Mouse (Mus musculus): ENCODE measurements around the gene Hoxd11.

The Hoxd11 gene

DNA sequence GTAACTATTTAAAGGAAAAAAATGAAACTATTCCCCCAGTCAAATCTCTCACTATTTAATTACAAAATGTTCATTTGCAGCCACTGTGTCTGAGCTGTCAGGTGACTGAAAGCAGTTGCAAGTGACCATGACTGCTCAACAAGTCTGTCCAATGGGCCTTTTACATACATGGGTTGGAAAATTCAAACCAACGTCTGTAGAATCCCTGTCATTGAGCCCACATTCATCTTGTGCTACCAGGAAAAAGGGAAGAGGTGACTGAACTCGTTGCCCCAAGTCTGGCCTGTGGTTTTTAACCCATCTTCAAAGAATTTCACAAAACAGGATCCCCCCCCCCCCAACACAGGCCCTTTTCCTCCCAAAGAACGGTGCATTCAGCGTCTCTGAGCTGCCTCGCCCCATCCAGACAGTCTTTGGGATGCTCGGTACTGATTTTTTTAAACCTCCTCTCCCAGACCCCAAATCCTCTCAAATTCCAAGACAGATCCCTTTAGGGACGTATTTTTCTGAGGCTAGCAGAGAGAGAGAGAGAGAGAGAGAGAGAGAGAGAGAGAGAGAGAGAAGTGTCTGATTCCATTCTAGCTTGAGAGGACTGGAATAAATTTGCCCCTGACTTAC, 16.6 kb downstream of the Hoxd11 start:
- DNase-seq (ENCODE audit: inconsistent ontology term) = no peak

DNA sequence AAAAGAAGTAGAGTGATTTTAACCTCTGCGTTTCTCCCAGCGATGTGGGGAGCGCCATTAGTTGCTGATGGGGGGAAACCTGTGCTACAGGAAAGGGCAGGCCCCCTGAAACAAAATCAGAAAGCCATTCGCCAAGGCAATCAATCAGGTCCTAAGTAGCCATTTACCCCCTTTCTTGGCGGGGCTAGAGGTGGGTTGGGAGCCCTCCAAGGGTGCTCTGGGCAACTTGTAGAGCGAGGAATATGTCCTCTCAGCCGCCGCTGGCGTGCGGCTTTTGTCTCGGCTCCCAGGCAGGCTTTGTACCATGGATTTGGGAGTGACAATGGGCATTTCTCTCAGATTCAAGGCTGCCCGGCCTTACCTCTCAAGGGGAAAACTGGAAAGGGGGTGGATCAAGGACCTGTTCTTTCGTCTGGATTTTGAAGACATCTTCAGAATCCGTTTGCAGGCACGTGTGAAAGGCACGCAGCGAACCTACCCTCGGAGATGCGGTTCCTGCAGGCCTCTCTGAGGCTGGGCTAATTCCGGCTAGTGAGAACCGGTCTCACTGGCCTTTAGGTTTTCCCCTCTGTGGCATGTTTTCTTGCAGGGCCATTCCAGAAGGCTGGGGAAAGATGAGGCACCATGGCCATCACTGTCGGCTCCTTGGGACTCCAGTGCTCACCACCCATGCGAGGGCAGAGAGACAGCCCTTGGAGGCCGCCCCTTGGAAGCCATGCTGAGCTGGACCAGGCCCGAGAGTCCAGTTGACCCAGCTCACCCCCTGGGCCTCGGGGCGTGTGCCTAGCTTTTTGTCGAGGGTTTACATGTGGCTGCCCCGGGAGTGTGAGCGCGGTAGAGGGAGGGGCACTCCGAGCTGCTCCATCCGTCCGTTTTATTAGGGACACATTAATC, 17.3 kb downstream of the Hoxd11 start:
- no peak for DNase-seq (ENCODE audit: inconsistent ontology term)

DNA sequence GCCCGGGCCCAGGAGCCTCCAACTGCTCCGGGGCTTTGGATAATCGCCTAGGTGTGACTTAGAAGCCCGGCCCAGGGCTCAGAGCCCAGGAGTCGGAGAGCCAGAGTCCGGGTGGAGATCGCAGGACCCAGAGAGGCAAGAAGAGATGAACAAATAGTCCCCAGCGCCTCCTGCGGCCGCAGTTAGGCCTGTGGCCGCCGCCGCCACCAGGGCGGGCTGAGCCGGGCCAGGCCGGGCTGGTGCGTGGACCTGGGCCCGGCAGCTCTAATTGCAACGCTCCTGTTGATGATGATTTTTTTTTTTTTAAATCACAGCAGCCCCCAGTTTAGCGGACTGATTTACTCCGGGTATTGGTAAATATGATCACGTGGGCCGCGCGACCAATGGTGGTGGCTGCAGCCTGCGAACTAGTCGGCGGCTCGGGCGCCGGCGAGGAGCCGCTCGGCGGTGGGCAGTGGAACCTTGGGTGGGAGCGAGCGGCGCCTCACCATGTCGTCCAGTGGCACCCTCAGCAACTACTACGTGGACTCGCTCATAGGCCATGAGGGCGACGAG, 18.3 kb downstream of the Hoxd11 start, which contains the start of gene Hoxd9:
Gene Hoxd9, plus strand, starts transcription at position 161 of the 555 bp plus-strand sequence.
- no peak for DNase-seq (ENCODE audit: inconsistent ontology term)

DNA sequence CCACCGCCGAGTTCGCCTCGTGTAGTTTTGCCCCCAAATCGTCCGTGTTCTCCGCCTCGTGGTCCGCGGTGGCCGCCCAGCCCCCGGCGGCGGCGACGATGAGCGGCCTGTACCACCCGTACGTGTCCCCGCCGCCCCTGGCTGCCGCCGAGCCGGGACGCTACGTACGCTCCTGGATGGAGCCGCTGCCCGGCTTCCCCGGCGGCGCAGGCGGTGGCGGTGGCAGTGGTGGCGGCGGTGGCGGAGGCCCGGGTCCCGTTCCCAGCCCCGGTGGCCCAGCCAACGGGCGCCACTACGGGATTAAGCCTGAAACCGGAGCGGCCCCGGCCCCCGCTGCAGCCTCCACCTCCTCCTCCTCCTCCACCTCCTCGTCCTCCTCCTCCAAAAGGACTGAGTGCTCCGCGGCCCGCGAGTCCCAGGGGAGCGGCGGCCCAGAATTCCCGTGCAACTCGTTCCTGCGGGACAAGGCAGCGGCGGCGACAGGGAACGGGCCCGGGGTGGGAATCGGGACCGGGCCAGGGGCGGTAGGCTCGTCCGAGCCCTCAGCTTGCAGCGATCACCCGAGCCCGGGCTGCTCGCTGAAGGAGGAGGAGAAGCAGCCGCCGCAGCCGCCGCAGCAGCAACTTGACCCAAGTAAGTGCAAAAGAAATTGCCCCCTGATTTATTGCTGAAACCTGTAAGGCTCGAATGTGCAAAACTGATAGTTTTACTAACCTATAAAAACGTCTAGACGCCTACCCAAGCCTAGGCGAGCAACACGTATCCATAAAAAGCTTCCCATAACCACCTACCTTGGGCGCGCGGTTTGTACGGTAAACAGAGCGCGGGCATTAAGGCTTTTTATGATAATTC, 19.1 kb downstream of the Hoxd11 start:
- DNase-seq (ENCODE audit: inconsistent ontology term) = no peak

DNA sequence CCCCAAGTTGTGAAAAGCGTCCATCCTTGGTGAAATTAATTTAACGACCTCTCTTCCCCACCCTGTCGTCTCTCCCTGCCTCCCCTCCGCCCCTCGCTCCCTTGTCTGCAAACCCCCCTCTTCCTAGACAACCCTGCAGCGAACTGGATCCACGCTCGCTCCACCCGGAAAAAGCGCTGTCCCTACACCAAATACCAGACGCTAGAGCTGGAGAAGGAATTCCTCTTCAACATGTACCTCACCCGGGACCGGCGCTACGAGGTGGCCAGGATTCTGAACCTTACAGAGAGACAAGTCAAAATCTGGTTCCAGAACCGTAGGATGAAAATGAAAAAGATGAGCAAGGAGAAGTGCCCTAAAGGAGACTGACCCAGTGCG, 19.7 kb downstream of the Hoxd11 start:
- no peak for DNase-seq (ENCODE audit: inconsistent ontology term)

DNA sequence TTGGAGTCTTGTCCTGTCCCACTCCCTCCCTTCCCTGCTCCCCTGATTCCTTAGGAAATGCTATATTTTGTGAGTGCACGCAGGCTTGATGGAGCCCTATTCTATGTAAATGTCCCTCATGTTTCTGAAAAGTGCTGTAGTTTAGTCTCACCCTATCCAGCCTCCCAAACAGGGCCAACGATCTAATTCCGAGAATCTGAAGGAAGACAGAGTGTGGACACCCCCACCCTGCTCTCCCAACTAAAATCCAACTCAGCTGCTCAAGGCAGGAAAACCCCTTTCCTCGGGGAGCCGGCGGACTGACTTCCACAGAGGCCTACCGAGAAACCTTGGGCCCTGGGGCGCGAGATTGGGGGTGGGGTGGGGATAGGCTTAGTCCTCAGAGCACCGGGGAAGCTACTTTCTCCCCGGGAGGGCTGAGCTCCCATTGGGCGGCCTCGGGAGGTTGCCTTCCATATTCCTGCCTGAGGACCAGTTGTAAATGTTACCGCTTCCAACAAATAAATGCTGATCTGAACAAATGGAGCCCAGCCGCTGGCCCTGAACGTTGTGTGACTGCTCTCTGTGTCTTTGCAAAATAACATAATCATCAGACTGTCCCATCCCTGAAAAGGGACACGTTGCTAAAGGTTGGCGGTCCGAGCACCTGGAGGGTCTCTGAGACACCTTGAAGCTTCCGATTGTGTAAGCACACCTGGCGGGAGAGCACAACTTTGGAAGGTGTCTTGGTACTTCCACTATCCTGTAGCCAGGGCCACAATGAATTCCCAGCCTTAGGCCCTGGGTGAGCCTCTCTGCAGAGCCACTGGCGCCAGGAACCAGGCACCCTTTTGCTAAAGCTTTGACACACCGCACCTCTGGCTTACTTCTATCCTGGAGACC, 20.5 kb downstream of the Hoxd11 start:
- no peak for DNase-seq (ENCODE audit: inconsistent ontology term)

DNA sequence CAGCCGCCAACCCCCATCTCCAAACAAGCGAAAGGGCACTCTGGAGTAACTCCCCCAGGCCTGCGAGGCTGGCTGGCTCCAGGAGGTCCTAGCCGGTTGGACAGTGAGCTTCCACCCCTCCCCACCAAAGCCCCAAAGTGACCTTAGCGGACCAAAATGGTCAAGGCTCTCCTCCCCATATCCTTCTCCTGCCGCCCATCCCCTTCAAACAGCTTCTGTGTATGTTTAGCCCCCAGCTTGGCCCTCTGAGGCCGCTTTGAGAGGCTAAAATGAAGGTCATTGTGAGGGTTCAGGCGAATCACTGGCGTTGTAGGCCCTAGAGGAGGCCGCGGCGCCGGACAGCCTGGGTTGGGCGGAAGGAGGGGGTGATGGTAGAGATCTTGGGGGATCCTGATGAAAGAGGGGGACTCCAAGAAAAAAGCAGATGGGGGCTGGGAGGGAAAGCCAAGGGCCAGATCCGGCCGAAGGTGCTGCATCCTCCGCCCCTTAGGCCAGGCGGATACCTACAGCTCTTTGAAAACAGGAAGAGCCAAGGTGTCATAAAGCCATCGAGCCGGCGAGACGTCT, 21.3 kb downstream of the Hoxd11 start:
- no peak for DNase-seq (ENCODE audit: inconsistent ontology term)

DNA sequence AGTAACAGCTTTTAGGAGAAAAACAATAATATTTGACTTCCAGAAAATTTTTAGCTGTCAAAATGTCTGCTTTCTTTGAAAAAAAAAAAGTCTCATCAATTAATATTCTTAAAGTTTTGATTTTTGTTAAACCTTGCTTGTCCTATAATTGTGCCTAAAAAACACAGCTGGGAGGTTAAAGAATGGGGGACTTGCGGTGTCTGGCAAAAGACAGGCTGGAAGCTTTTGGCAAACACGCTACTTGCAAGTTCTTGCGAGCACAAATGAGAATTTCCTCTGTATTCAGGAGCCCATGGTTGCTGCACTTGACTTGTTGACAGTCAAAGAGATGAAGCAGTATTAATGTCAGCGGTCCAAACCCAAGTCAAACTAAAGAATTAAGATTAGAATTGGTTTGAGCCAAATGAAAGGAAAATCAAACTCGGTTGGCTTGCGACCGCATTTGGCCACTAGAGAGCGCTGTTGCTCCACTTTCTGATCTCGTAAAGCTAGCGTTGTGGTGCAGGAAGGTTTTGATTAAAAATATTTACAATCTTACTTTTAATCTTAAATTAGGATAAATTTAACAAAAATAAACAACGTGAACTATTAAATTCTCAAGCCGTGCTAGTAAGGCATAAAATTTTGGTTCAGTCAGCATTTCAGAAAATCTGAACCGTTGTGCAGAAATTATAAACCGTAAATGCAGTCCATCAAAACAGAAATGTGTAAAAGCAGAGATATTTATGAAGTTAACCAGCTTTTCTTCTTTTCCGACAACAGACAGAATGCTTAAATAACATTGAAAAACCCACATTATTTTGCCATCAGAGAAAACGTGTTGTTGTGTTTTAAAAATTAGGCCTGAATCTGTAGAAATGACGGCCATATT, 22.8 kb downstream of the Hoxd11 start:
- no peak for DNase-seq (ENCODE audit: inconsistent ontology term)

DNA sequence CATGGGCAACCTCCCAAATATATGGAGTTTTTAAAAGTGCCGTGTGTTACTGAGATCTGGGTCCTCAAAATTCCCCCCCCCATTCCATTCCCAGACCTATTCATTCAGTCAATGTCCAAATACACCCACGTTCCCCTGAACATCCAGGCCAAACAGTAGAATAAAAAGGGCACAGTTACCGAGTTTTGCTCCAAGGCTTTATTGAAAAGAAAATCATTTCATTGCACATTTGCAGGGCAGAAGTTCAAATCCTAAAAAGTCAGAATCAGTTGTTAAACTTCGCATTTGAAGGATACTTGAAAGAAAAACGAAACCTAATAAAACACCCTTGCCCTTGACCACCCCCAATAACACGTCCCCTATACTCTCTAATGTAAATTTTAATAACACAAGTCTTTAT, 23.5 kb downstream of the Hoxd11 start:
- no peak for DNase-seq (ENCODE audit: inconsistent ontology term)

DNA sequence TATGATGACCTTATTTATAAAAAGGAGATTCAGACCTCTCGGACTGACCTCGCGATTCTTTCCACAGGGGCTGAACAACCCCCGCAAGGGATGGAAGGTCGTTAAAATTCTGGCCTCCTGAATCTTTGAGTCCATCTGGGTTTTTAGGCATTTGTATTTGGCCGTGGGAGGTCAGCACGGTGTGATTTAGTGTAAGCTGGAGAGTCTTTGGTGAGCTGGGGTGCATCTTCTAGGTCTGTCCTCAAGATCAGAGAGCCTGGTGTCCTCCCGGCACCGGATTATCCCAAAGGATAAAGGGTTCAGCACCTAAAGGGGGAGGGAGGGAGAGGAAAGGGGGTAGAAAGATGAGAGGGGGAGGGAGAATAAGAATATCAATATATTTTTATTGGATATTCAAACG, 24.0 kb downstream of the Hoxd11 start:
- no peak for DNase-seq (ENCODE audit: inconsistent ontology term)

DNA sequence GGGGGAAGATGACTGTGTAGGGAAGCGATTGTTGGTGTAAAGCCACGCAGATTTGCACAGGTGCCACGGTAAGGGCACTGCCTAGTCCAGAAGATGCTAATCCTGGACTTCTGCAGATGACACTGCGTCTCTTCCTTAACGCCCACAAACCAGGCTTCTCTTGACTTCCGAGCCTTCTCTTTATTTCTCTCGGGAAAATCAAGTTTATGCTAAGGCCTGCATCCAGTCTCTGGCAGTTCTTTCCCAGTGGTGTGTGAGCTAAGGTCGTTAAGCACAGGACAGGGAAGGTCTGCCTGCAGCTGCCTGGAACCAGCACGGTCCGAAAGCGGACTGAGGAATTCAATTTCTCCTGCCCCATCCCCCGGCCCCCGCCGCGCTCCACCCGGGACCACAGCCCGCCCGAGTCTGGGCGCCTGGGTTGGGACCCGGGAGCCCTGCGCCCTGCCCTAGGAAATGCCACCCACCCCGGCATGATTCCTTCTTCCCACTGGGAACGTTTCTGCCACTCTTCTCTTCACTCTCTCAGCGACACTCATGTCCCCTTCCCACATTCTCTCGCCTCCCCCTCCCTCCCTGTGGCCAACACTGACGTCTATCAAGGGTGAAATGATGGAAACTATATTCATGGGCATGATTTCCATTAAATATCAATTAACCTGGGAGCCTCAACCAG, 24.5 kb downstream of the Hoxd11 start:
- DNase-seq (ENCODE audit: inconsistent ontology term) = no peak

DNA sequence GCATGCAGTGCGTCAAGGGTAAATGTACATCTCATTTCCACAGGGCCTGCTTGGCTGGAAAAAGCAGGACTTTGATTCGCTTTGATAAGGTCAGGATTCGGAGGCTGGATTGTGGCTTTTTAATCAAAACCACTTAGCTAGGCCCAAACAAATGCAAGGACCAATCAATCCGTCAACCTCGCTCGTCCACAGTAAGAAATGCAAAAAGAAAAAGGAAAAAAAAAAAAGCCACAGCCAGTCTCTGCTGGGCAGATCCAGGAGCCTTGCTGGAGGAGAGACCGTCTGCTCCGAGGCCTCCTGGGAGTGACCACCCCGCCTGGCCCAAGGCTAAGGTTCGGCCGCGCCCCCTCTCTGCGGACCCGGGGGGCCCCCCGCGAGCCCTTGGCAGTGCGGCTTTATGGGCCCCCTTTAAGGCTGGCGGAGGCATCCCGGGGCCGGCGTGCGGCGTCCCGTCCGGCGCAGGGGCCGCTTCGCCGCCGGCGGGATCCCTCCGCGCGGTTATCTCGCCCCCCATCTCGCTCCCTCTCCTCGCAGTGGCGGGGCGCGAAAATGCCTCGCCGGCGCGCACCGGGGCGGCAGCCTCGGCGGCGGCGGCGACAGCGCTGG, 25.1 kb downstream of the Hoxd11 start, which contains the start of gene Hoxd8:
Gene Hoxd8, plus strand, starts transcription at position 223 of the 606 bp plus-strand sequence.
- no peak for DNase-seq (ENCODE audit: inconsistent ontology term)

DNA sequence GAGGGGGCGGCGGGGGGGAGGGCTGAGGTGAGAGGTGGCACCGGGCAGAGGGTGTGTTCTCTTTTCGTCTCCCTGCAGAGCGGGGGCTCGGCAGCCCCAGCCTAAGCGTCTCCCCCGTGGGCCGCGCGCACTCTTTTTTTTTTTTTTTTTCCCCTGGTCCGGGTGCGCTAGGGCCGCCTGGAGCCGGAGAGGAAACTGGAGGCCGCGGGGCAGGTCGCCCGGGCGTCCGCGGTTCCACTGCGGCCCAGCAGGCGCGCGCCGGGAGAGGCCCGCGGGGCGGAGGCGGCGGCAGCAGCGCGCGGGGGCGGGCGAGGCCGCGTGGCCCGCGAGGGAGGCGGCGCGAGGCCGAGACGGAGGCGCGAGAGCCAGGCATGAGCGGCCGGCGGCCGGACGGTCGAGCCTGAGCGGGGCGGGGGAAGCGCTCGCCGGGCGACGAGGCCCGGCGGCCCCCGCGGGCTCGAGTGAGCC, 25.7 kb downstream of the Hoxd11 start:
- no peak for DNase-seq (ENCODE audit: inconsistent ontology term)

DNA sequence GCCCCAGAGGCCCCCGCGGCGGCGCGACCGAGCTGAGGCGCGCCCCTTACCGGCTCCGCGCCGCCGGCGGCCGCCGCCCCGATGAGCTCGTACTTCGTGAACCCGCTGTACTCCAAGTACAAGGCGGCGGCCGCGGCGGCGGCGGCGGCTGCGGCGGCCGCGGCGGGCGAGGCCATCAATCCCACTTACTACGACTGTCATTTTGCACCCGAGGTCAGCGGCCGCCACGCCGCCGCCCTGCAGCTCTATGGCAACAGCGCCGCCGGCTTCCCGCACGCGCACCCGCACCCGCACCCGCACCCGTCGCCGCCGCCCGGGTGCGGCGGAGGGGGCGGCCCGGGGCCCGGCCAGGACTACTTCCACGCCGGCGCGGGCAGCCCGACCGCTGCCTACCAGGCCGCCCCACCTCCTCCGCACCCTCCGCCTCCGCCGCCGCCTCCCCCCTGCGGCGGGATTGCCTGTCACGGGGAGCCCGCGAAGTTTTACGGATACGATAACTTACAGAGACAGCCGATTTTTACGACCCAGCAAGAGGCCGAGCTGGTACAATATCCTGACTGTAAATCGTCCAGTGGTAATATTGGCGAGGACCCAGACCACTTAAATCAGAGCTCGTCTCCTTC, 26.2 kb downstream of the Hoxd11 start:
- DNase-seq (ENCODE audit: inconsistent ontology term) = no peak

DNA sequence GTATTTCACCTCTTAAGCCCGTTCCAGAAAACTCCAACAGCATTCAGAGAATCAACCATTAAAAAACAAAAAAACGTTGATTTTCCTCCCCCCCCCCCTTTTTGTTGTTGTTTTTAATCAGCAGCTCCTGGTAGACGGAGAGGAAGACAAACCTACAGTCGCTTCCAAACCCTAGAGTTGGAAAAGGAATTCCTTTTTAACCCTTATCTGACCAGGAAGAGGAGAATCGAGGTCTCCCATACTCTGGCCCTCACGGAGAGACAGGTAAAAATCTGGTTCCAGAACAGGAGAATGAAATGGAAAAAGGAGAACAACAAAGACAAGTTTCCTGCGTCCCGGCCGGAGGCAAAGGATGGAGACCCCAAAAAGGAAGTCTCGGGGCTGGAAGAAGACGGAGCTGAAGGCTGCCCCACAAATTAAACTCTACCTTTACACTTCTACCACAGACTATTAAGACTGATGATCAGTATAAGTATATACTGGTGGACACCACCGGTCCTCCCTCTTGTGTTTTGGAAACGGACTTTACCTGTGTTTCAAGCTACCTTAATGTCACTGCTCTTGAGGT, 27.1 kb downstream of the Hoxd11 start:
- DNase-seq (ENCODE audit: inconsistent ontology term) = no peak

DNA sequence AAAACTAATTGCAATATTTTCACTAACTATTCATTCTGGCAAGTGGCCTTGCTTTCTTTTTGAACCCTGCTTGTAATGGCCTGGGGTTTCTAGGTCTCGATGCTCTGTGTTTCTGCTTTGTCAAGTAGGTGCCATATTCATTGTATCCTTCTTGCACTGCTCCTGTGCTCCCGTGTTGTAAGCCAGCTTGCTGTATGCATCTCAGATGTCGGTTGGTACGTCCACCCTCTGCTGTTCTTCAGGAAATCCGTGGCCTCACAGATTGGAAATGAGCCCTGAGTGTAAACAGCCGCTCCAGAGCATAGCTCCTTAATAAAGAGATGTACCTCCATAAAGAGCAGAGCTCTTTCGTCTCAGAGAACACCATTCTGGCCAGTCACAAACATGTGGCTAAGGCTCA, 28.2 kb downstream of the Hoxd11 start:
- no peak for DNase-seq (ENCODE audit: inconsistent ontology term)

DNA sequence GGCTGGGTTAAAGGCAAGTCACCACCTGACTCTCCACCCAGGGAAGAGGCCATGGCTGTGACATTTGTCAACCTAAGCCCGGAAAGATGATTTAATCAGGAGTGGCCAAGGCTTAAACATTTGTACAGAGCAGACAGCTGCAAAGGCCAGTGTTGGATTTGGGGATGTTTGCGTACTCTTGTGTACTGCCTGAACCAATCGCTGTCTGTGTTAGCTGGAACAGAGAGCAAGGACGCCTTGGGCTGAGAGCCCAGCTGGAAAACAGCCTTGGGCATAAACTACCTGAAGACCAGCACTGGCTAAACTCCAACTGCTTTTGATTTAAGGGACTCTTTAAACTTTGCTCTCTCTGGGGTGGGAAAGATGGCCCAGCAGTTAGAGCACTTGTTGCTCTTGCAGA, 29.3 kb downstream of the Hoxd11 start:
- no peak for DNase-seq (ENCODE audit: inconsistent ontology term)
